Mouse (Mus musculus) naive thymus-derived CD4-positive, alpha-beta T cell, adult 2 months (primary cell): ENCODE data around the gene Dpagt1.

Source experiments
- DNase-seq: peaks from one replicate; pipeline ENCODE4 v3.0.0-alpha.2; 2011; ENCODE audit warnings: low read depth

The Dpagt1 gene

GRCm38 (mm10) chr9:44379054-44379834, 53.4 kb downstream of the Dpagt1 start, which contains the start of gene Hyou1:
TSS of gene Hyou1 (plus strand) at chr9:44379490.
- peak; percentile 99 for DNase-seq

GRCm38 (mm10) chr9:44379862-44380261, 54.0 kb downstream of the Dpagt1 start:
- DNase-seq, result no peak
